Mouse (Mus musculus): ENCODE results near the gene Metrnl.

DNA sequence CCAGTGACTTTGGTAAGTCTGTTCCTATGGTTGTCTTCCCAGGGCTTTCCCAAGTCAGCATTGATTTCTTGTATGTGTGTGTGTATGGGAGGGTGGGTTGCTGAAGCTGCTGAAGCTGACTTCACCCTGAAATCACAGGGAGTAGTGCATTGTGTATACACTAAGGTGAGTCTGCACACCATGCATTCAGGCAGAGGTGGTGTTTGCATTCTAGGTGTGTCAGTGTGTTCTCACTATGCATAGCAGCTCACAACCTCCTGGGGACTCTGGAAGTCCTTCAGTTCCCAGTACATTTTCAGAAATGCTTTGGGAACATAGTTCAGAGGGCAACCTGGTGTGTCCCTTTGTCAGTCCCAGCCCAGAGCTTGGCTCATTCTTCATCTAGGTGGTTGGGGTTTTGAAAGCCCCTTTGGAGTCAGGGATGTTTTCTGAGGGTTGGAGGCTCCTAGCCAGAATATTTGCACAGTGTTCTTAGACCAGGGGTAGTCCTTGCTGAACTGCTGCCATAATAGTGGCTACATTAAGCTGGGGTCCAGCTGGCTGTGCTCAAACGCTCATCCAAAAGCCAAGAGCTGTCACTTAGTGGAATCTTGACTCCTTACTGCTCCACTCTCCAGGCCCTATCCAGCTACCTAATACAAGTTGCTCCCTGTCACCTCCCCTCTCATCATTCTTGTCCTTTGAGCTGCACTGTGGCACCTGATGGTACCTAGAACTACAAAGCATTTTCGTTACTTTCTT lies 13.6 kb downstream of the Metrnl start:
- TF ChIP-seq CTCF (IDR thresholded peaks at IDR 0.05; ENCODE audit: control insufficient read depth, insufficient read depth, insufficient replicate concordance, low read depth, low read length) (no peak), POLR2A (IDR thresholded peaks at IDR 0.05; ENCODE audit: control insufficient read depth, low read depth, low read length) (no peak)
